Mouse (Mus musculus) MEL (cell line): ENCODE measurements at regions not wholly inside any gene's neighbourhood (a gene's known extent, or its start where the extent isn't known, plus 50 kb on each side); places are given as distances from the start of the nearest gene placed in this dataset.

Experiments used
- DNase-seq: peaks from one replicate; pipeline ENCODE4 v3.0.0; 2011; ENCODE audit warnings: low read depth, low spot score
- H3K27ac ChIP-seq: 2 replicates; pipeline ENCODE4 v1.5.1; 2012; ENCODE audit warnings: low read depth, mild to moderate bottlenecking, control low read depth, low read length, moderate library complexity; ENCODE audit not compliant: control insufficient read depth
- H3K27me3 ChIP-seq, 2 experiments: fragments of 150-350 bp in 1 of 2; sonication (generic) in 1 of 2; 2 replicates each; pipeline ENCODE4 v1.6.1; 2012; ENCODE audit warnings: low read length in 2 of 2, mild to moderate bottlenecking in 2 of 2, improper control_type of control experiment in 1 of 2, moderate library complexity in 1 of 2; ENCODE audit not compliant: insufficient read depth in 2 of 2, control insufficient read depth in 1 of 2
- H3K36me3 ChIP-seq, 2 experiments: 2 replicates each; pipeline ENCODE4 v1.6.1; 2012 to 2014; ENCODE audit warnings: low read length in 2 of 2, improper control_type of control experiment in 1 of 2, inconsistent platforms in 1 of 2, mild to moderate bottlenecking in 1 of 2; ENCODE audit not compliant: insufficient read depth in 2 of 2, control insufficient read depth in 1 of 2
- H3K4me1 ChIP-seq, 2 experiments: fragments of 150-350 bp in 1 of 2; sonication (generic) in 1 of 2; 2 replicates each; pipeline ENCODE4 v1.6.1; 2012; ENCODE audit warnings: low read length in 2 of 2, improper control_type of control experiment in 1 of 2, mild to moderate bottlenecking in 1 of 2; ENCODE audit not compliant: insufficient read depth in 2 of 2, control insufficient read depth in 1 of 2
- H3K4me3 ChIP-seq, 2 experiments: fragments of 150-350 bp in 1 of 2; sonication (generic) in 1 of 2; 2 replicates each; pipeline ENCODE4 v1.5.1; 2012; ENCODE audit warnings: low read depth in 2 of 2, low read length in 2 of 2, mild to moderate bottlenecking in 2 of 2, moderate library complexity in 2 of 2, control low read depth in 1 of 2, improper control_type of control experiment in 1 of 2; ENCODE audit not compliant: control insufficient read depth in 1 of 2, insufficient read depth in 1 of 2
- H3K79me2 ChIP-seq: 2 replicates; pipeline ENCODE4 v1.6.1; 2012; ENCODE audit warnings: mild to moderate bottlenecking, low read length, moderate library complexity; ENCODE audit not compliant: control insufficient read depth, poor library complexity, insufficient read depth
- H3K9ac ChIP-seq: 2 replicates; pipeline ENCODE4 v1.6.1; 2012; ENCODE audit warnings: low read depth, mild to moderate bottlenecking, control low read depth, low read length, moderate library complexity; ENCODE audit not compliant: control insufficient read depth, poor library complexity, severe bottlenecking
- H3K9me3 ChIP-seq: fragments of 150-350 bp; sonication (generic); replicated peaks from 2 replicates; pipeline ENCODE4 v1.6.1; 2012; ENCODE audit warnings: mild to moderate bottlenecking, low read length, improper control_type of control experiment, moderate library complexity; ENCODE audit not compliant: insufficient read depth
- BHLHE40 ChIP-seq: IDR thresholded peaks from 2 replicates; pipeline ENCODE4 v1.6.1; 2012; ENCODE audit warnings: low read depth, mild to moderate bottlenecking, inconsistent platforms, low read length, improper control_type of control experiment, borderline replicate concordance
- CHD1 ChIP-seq: IDR thresholded peaks from 2 replicates; pipeline ENCODE4 v1.6.1; 2012; ENCODE audit warnings: low read depth, mild to moderate bottlenecking, inconsistent platforms, low read length, improper control_type of control experiment
- CHD2 ChIP-seq: IDR thresholded peaks from 2 replicates; pipeline ENCODE4 v1.6.1; 2011; ENCODE audit warnings: low read length, improper control_type of control experiment
- E2F4 ChIP-seq: IDR thresholded peaks from 2 replicates; pipeline ENCODE4 v1.6.1; 2011; ENCODE audit warnings: low read depth, low read length, improper control_type of control experiment, borderline replicate concordance
- ELF1 ChIP-seq: IDR thresholded peaks from 2 replicates; pipeline ENCODE4 v1.6.1; 2014; ENCODE audit warnings: low read depth, mild to moderate bottlenecking, inconsistent platforms, low read length, improper control_type of control experiment, moderate library complexity
- EP300 ChIP-seq, 2 experiments: IDR thresholded peaks; 2 replicates each; pipeline ENCODE4 v1.6.1; 2011; ENCODE audit warnings: improper control_type of control experiment in 2 of 2, low read length in 2 of 2, low read depth in 1 of 2, mild to moderate bottlenecking in 1 of 2
- GABPA ChIP-seq: IDR thresholded peaks from 2 replicates; pipeline ENCODE4 v1.6.1; 2012; ENCODE audit warnings: low read depth, mild to moderate bottlenecking, inconsistent platforms, low read length, improper control_type of control experiment, moderate library complexity
- GATA1 ChIP-seq: IDR thresholded peaks from 2 replicates; pipeline ENCODE4 v1.6.1; 2011; ENCODE audit warnings: low read depth, low read length, improper control_type of control experiment
- MAFK ChIP-seq: IDR thresholded peaks from 2 replicates; pipeline ENCODE4 v1.6.1; 2011; ENCODE audit warnings: low read depth, mild to moderate bottlenecking, low read length, improper control_type of control experiment, borderline replicate concordance
- MAX ChIP-seq: IDR thresholded peaks from 2 replicates; pipeline ENCODE4 v1.6.1; 2011; ENCODE audit warnings: low read length, improper control_type of control experiment
- MEF2A ChIP-seq: IDR thresholded peaks from 2 replicates; pipeline ENCODE4 v1.6.1; 2014; ENCODE audit warnings: low read depth, mild to moderate bottlenecking, inconsistent platforms, low read length, improper control_type of control experiment; ENCODE audit not compliant: poor library complexity, insufficient replicate concordance, severe bottlenecking; ENCODE audit errors: extremely low read depth
- MXI1 ChIP-seq: IDR thresholded peaks from 2 replicates; pipeline ENCODE4 v1.6.1; 2011; ENCODE audit warnings: mild to moderate bottlenecking, low read depth, low read length, improper control_type of control experiment
- MYB ChIP-seq: IDR thresholded peaks from 2 replicates; pipeline ENCODE4 v1.6.1; 2011; ENCODE audit warnings: mild to moderate bottlenecking, low read depth, low read length, improper control_type of control experiment
- MYC ChIP-seq: IDR thresholded peaks from 2 replicates; pipeline ENCODE4 v1.6.1; 2011; ENCODE audit warnings: low read depth, mild to moderate bottlenecking, low read length, improper control_type of control experiment, moderate library complexity
- POLR2A ChIP-seq, 2 experiments: IDR thresholded peaks; 2 replicates each; pipeline ENCODE4 v1.6.1; 2011 to 2012; ENCODE audit warnings: low read length in 2 of 2, mild to moderate bottlenecking in 2 of 2, control low read depth in 1 of 2, improper control_type of control experiment in 1 of 2, low read depth in 1 of 2, moderate library complexity in 1 of 2; ENCODE audit not compliant: control insufficient read depth in 1 of 2, insufficient read depth in 1 of 2, poor library complexity in 1 of 2
- POLR2AphosphoS2 ChIP-seq: IDR thresholded peaks from 2 replicates; pipeline ENCODE4 v1.6.1; 2011; ENCODE audit warnings: low read length, improper control_type of control experiment
- POLR2AphosphoS5 ChIP-seq: IDR thresholded peaks from 2 replicates; pipeline ENCODE4 v1.6.1; 2012; ENCODE audit warnings: low read depth, borderline replicate concordance, mild to moderate bottlenecking, inconsistent platforms, low read length, moderate library complexity, mixed read lengths
- RCOR1 ChIP-seq: IDR thresholded peaks from 2 replicates; pipeline ENCODE4 v1.6.1; 2012; ENCODE audit warnings: low read depth, mild to moderate bottlenecking, inconsistent platforms, low read length, improper control_type of control experiment
- TBP ChIP-seq: IDR thresholded peaks from 2 replicates; pipeline ENCODE4 v1.8.0; 2011; ENCODE audit warnings: low read depth, low read length, improper control_type of control experiment
- TCF12 ChIP-seq: IDR thresholded peaks from 2 replicates; pipeline ENCODE4 v1.6.1; 2014; ENCODE audit warnings: low read depth, mild to moderate bottlenecking, inconsistent platforms, low read length, improper control_type of control experiment, moderate library complexity
- UBTF ChIP-seq: IDR thresholded peaks from 2 replicates; pipeline ENCODE4 v1.6.1; 2012; ENCODE audit warnings: low read depth, mild to moderate bottlenecking, inconsistent platforms, low read length, improper control_type of control experiment, moderate library complexity, borderline replicate concordance; ENCODE audit not compliant: insufficient read depth
- ZKSCAN1 ChIP-seq: IDR thresholded peaks from 2 replicates; pipeline ENCODE4 v1.6.1; 2012; ENCODE audit warnings: low read depth, mild to moderate bottlenecking, inconsistent platforms, low read length, improper control_type of control experiment, moderate library complexity
- ZMIZ1 ChIP-seq: IDR thresholded peaks from 2 replicates; pipeline ENCODE4 v1.6.1; 2012; ENCODE audit warnings: low read depth, mild to moderate bottlenecking, inconsistent platforms, low read length, improper control_type of control experiment, moderate library complexity
- ZNF384 ChIP-seq: IDR thresholded peaks from 2 replicates; pipeline ENCODE4 v1.6.1; 2012; ENCODE audit warnings: low read depth, mild to moderate bottlenecking, inconsistent platforms, low read length, improper control_type of control experiment

GRCm38 (mm10) chr2:79552481-79552880 is 82.7 kb upstream of the Itprid2 start:
- no peaks in the 10 kb centered on the region for H3K9me3 ChIP-seq
- no peak overlapping the region for H3K9ac ChIP-seq
- no peak overlapping the region for H3K4me3 ChIP-seq
- TF ChIP-seq ZKSCAN1 (no peak), UBTF (no peak), CHD1 (no peak), ZNF384 (no peak), MAFK (no peak)
- no peaks in the 10 kb centered on the region for H3K36me3 ChIP-seq
- peaks cover 7 to 9% of the 10 kb centered on the region in 2 experiments for H3K27me3 ChIP-seq
- no peak for DNase-seq
- no peaks in the 10 kb centered on the region for H3K79me2 ChIP-seq
- H3K4me1 ChIP-seq = no peaks in the 10 kb centered on the region
- H3K27ac ChIP-seq = no peak overlapping the region

- TF ChIP-seq POLR2AphosphoS2 (no peak), MEF2A (no peak), MAFK (no peak), E2F4 (no peak), MYB (no peak)
- H3K4me1 ChIP-seq = no peaks in the 10 kb centered on the region
Observed at GRCm38 (mm10) chr2:79555395-79555794, 79.8 kb upstream of the Itprid2 start.

GRCm38 (mm10) chr2:79557361-79557760 is 77.8 kb upstream of the Itprid2 start:
- no peak for DNase-seq
- Histone ChIP-seq H3K27me3 (no peaks in the 10 kb centered on the region; a peak in 2 of 4 replicates), H3K79me2 (no peaks in the 10 kb centered on the region), H3K9me3 (no peaks in the 10 kb centered on the region), H3K9ac (no peak overlapping the region), H3K27ac (no peak overlapping the region), H3K4me1 (no peaks in the 10 kb centered on the region), H3K4me3 (no peak overlapping the region), H3K36me3 (no peaks in the 10 kb centered on the region)
- TF ChIP-seq POLR2A (IDR thresholded peaks at IDR 0.05; ENCODE audit: control insufficient read depth in 1 of 2, insufficient read depth in 1 of 2, low read depth in 1 of 2, low read length in 2 of 2, poor library complexity in 1 of 2) (no peak), EP300 (IDR thresholded peaks at IDR 0.05; ENCODE audit: low read depth in 1 of 2, low read length in 2 of 2) (no peak), ZMIZ1 (no peak), TCF12 (no peak), MXI1 (no peak), CHD2 (no peak), ELF1 (no peak), POLR2AphosphoS5 (no peak), GATA1 (no peak), ZKSCAN1 (no peak), GABPA (no peak), MAX (no peak), TBP (no peak), E2F4 (no peak), BHLHE40 (no peak), MYB (no peak), POLR2AphosphoS2 (no peak), MYC (no peak), RCOR1 (no peak)

More at GRCm38 (mm10) chr2:79555395-79555794, 79.8 kb upstream of the Itprid2 start:
- Histone ChIP-seq H3K36me3 (no peaks in the 10 kb centered on the region), H3K4me3 (no peak overlapping the region), H3K9me3 (no peaks in the 10 kb centered on the region), H3K9ac (no peak overlapping the region), H3K27ac (no peak overlapping the region), H3K27me3 (peaks cover 2 to 3% of the 10 kb centered on the region in 2 experiments; a peak in 2 of 4 replicates), H3K79me2 (no peaks in the 10 kb centered on the region)
- DNase-seq = no peak
